Mouse (Mus musculus): ENCODE measurements at regions not wholly inside any gene's neighbourhood (a gene's known extent, or its start where the extent isn't known, plus 50 kb on each side); places are given as distances from the start of the nearest gene placed in this dataset.

DNA sequence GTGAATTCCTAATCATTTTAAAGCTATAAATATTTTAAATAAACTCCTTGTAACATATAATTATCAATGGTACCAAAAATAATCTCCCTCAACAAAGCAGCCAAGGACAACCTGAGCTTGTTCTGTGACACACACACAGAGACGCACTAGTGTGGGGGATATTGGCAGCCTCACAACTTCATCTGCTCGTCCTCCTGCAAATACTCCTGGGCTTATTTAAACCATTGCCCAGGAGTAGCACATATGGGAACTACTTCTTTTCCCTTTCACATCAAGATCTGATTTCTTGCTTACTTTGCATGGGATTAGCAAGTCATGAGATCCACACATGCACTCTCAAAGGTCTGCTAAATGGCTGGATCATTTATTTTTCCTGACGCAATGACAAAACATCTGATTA is 277.7 kb upstream of the Lmcd1 start:
- Histone ChIP-seq H3K27ac (ENCODE audit: low read length) (no peak overlapping the region), H3K4me1 (ENCODE audit: insufficient read depth, low read depth, low read length) (no peaks in the 10 kb centered on the region), H3K27me3 (replicated peaks; ENCODE audit: insufficient read depth, low read length) (no peaks in the 10 kb centered on the region), H3K9me3 (ENCODE audit: low read length) (no peaks in the 10 kb centered on the region), H3K4me3 (ENCODE audit: low read depth, low read length) (no peak overlapping the region), H3K9ac (replicated peaks; ENCODE audit: low read depth) (no peak overlapping the region), H3K36me3 (ENCODE audit: insufficient read depth, low read length) (no peaks in the 10 kb centered on the region), H3K4me2 (replicated peaks; ENCODE audit: low read depth, low read length) (no peak overlapping the region)
- TF ChIP-seq CTCF (IDR thresholded peaks at IDR 0.05) (no peak), EP300 (IDR thresholded peaks at IDR 0.05) (no peak)
- DNase-seq (ENCODE audit: low spot score) = no peak
- ATAC-seq = no peak
- WGBS = 79% methylated on average over 3 of the region's 3 CpGs

GRCm38 (mm10) chr6:112003784-112004471 is 269.6 kb upstream of the Lmcd1 start:
- H3K27ac ChIP-seq (ENCODE audit: low read length) = no peak overlapping the region
- DNase-seq (ENCODE audit: low spot score) = no peak
- no peak for ATAC-seq
- no peak overlapping the region for H3K4me2 ChIP-seq (replicated peaks; ENCODE audit: low read depth, low read length)
- H3K9me3 ChIP-seq (ENCODE audit: low read length) = no peaks in the 10 kb centered on the region
- no peaks in the 10 kb centered on the region for H3K4me1 ChIP-seq (ENCODE audit: insufficient read depth, low read depth, low read length)
- H3K4me3 ChIP-seq (ENCODE audit: low read depth, low read length) = no peak overlapping the region
- no peaks in the 10 kb centered on the region for H3K36me3 ChIP-seq (ENCODE audit: insufficient read depth, low read length)
- H3K9ac ChIP-seq (replicated peaks; ENCODE audit: low read depth) = no peak overlapping the region
- 85% methylated on average over 3 of the region's 3 CpGs for WGBS
- TF ChIP-seq CTCF (IDR thresholded peaks at IDR 0.05) = no peak
- TF ChIP-seq EP300 (IDR thresholded peaks at IDR 0.05) = no peak
- no peaks in the 10 kb centered on the region for H3K27me3 ChIP-seq (replicated peaks; ENCODE audit: insufficient read depth, low read length)

DNA sequence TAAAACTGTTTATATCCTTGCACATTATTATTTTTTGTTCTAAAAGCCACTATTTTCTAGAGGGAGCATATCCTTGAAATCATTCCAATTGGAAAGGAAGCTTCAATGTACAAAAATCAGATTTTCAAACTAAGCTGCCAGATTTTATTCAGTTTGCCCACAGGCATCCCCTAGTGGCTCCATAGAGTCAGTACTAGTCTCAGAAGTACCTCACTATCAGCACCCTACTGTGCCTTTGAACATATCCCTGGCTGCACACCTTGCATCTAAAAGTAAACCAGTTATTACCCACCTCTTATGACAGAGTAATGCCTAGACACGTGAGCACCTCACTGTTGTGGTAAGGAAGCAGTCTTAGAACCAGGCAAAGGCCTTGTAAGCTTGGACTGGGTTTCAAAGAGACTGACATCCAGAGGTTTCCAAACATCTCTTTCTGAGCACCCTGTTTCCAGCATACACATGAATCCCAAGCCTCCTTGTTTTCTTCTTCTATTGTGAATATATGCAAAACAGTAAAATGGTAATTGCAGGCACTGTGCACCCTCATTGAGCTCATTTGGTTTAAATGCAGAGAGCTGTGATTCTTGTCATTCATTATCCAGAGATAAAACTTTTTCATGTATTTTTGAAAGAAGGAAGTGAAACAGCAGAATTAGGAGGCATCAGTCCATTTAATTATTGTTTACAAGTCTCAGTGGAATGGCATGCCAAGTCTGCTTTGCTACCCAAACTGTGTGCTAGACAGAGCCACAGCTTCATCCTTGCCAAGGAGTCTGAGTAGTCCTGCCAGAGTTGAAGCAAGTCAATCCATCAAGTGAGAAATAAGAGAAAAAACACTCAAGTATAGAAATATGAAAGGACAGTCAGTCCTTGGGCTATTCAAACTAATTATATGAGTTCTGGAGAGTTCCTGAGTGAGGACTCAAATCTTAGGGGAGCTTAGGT is 247.0 kb upstream of the Lmcd1 start:
- H3K36me3 ChIP-seq (ENCODE audit: insufficient read depth, low read length) = no peaks in the 10 kb centered on the region
- H3K27ac ChIP-seq (ENCODE audit: low read length) = no peak overlapping the region
- TF ChIP-seq EP300 (IDR thresholded peaks at IDR 0.05) (no peak), CTCF (IDR thresholded peaks at IDR 0.05) (peak; percentile 55)
- no peak overlapping the region for H3K4me3 ChIP-seq (ENCODE audit: low read depth, low read length)
- no peaks in the 10 kb centered on the region for H3K9me3 ChIP-seq (ENCODE audit: low read length)
- H3K27me3 ChIP-seq (replicated peaks; ENCODE audit: insufficient read depth, low read length) = no peaks in the 10 kb centered on the region
- H3K4me1 ChIP-seq (ENCODE audit: insufficient read depth, low read depth, low read length) = no peaks in the 10 kb centered on the region
- no peak overlapping the region for H3K9ac ChIP-seq (replicated peaks; ENCODE audit: low read depth)
- H3K4me2 ChIP-seq (replicated peaks; ENCODE audit: low read depth, low read length) = no peak overlapping the region
- DNase-seq (ENCODE audit: low spot score) = peak; percentile 21
- 40% methylated on average over 1 of the region's 1 CpGs for WGBS
- no peak for ATAC-seq

- no peak overlapping the region for H3K9ac ChIP-seq (replicated peaks; ENCODE audit: low read depth)
- TF ChIP-seq CTCF (IDR thresholded peaks at IDR 0.05) (no peak), EP300 (IDR thresholded peaks at IDR 0.05) (no peak)
- H3K9me3 ChIP-seq (ENCODE audit: low read length) = no peaks in the 10 kb centered on the region
- peak; percentile 30; the same call in 1 of the 2 replicates for ATAC-seq
- H3K27ac ChIP-seq (ENCODE audit: low read length) = no peak overlapping the region
- 71% methylated on average over 6 of the region's 6 CpGs for WGBS
- H3K4me2 ChIP-seq (replicated peaks; ENCODE audit: low read depth, low read length) = no peak overlapping the region
- peak; percentile 5 for DNase-seq (ENCODE audit: low spot score)
- no peak overlapping the region for H3K4me3 ChIP-seq (ENCODE audit: low read depth, low read length)
- H3K36me3 ChIP-seq (ENCODE audit: insufficient read depth, low read length) = no peaks in the 10 kb centered on the region
- H3K4me1 ChIP-seq (ENCODE audit: insufficient read depth, low read depth, low read length) = no peaks in the 10 kb centered on the region
- no peaks in the 10 kb centered on the region for H3K27me3 ChIP-seq (replicated peaks; ENCODE audit: insufficient read depth, low read length)
Observed at GRCm38 (mm10) chr6:112050548-112051184, 222.9 kb upstream of the Lmcd1 start.

- no peak for DNase-seq (ENCODE audit: low spot score)
- H3K27me3 ChIP-seq (replicated peaks; ENCODE audit: insufficient read depth, low read length) = no peaks in the 10 kb centered on the region
- H3K9me3 ChIP-seq (ENCODE audit: low read length) = no peaks in the 10 kb centered on the region
- no peak overlapping the region for H3K4me3 ChIP-seq (ENCODE audit: low read depth, low read length)
- no peak overlapping the region for H3K4me2 ChIP-seq (replicated peaks; ENCODE audit: low read depth, low read length)
- H3K9ac ChIP-seq (replicated peaks; ENCODE audit: low read depth) = no peak overlapping the region
- TF ChIP-seq CTCF (IDR thresholded peaks at IDR 0.05) = no peak
- TF ChIP-seq EP300 (IDR thresholded peaks at IDR 0.05) = no peak
- no peaks in the 10 kb centered on the region for H3K36me3 ChIP-seq (ENCODE audit: insufficient read depth, low read length)
- ATAC-seq = no peak
- no peaks in the 10 kb centered on the region for H3K4me1 ChIP-seq (ENCODE audit: insufficient read depth, low read depth, low read length)
- WGBS = 86% methylated on average over 6 of the region's 6 CpGs
- no peak overlapping the region for H3K27ac ChIP-seq (ENCODE audit: low read length)
Observed at GRCm38 (mm10) chr6:112052193-112052592, 221.4 kb upstream of the Lmcd1 start.

- Histone ChIP-seq H3K9ac (replicated peaks; ENCODE audit: low read depth) (no peak overlapping the region), H3K4me3 (ENCODE audit: low read depth, low read length) (no peak overlapping the region), H3K4me1 (ENCODE audit: insufficient read depth, low read depth, low read length) (no peaks in the 10 kb centered on the region), H3K27me3 (replicated peaks; ENCODE audit: insufficient read depth, low read length) (no peaks in the 10 kb centered on the region), H3K4me2 (replicated peaks; ENCODE audit: low read depth, low read length) (no peak overlapping the region), H3K36me3 (ENCODE audit: insufficient read depth, low read length) (no peaks in the 10 kb centered on the region), H3K27ac (ENCODE audit: low read length) (no peak overlapping the region), H3K9me3 (ENCODE audit: low read length) (no peaks in the 10 kb centered on the region)
- no peak for TF ChIP-seq EP300 (IDR thresholded peaks at IDR 0.05)
- TF ChIP-seq CTCF (IDR thresholded peaks at IDR 0.05) = no peak
- 16% methylated on average over 1 of the region's 1 CpGs for WGBS
- peak; percentile 36 for DNase-seq (ENCODE audit: low spot score)
- no peak for ATAC-seq
Observed at GRCm38 (mm10) chr6:112057895-112058294, 215.7 kb upstream of the Lmcd1 start.
